Mouse (Mus musculus) kidney, embryonic 14.5 days (tissue): ENCODE data around the gene Htr2c. TPM values are rescaled to one million over a fixed set of nuclear protein-coding genes. Genes with fewer than 3 reads are reported as not detected.

Experiments used
- ATAC-seq: fragments of 200-750 bp; cut with Nextera tagmentation; 2 replicates; pipeline ENCODE4 v1.8.0; 2017; ENCODE audit warnings: moderate number of reproducible peaks, mild to moderate bottlenecking, moderate TSS enrichment, moderate library complexity; ENCODE audit not compliant: low FRiP score, low TSS enrichment
- H3K27ac ChIP-seq: fragments of 300-500 bp; sonication (generic); 2 replicates; pipeline ENCODE4 v1.5.1; 2014; ENCODE audit warnings: low read depth, mild to moderate bottlenecking, low read length, moderate library complexity, mixed read lengths
- H3K27me3 ChIP-seq: fragments of 300-500 bp; sonication (generic); 2 replicates; pipeline ENCODE4 v1.6.1; 2014; ENCODE audit warnings: mild to moderate bottlenecking, low read length; ENCODE audit not compliant: control insufficient read depth, insufficient read depth
- H3K36me3 ChIP-seq: fragments of 300-500 bp; sonication (generic); 2 replicates; pipeline ENCODE4 v1.6.1; 2014; ENCODE audit warnings: low read length, mixed read lengths; ENCODE audit not compliant: control insufficient read depth, insufficient read depth
- H3K4me1 ChIP-seq: fragments of 300-500 bp; sonication (generic); 2 replicates; pipeline ENCODE4 v1.6.1; 2014; ENCODE audit warnings: low read length, mixed read lengths; ENCODE audit not compliant: control insufficient read depth, insufficient read depth
- H3K4me2 ChIP-seq: fragments of 300-500 bp; sonication (generic); replicated peaks from 2 replicates; pipeline ENCODE4 v1.6.1; 2014; ENCODE audit warnings: low read depth, mild to moderate bottlenecking, low read length
- H3K4me3 ChIP-seq: fragments of 300-500 bp; sonication (generic); 2 replicates; pipeline ENCODE4 v1.5.1; 2014; ENCODE audit warnings: mild to moderate bottlenecking, low read length
- H3K9ac ChIP-seq: fragments of 300-500 bp; sonication (generic); 2 replicates; pipeline ENCODE4 v1.6.1; 2014; ENCODE audit warnings: low read depth, mild to moderate bottlenecking, low read length, moderate library complexity
- H3K9me3 ChIP-seq: fragments of 300-500 bp; sonication (generic); 2 replicates; pipeline ENCODE4 v1.6.1; 2016; ENCODE audit warnings: low read length; ENCODE audit not compliant: control insufficient read depth
- WGBS: fragments of 180-500 bp; shearing (Covaris S2); extraction: QIAGEN DNeasy Blood & Tissue Kit; methylation state at CpG from one replicate; pipeline ENCODE4 v1.1.7; 2014; 5-methylcytosine and 5-hydroxymethylcytosine counted together
- polyA plus RNA-seq: library from polyadenylated mRNA; unstranded; fragments of >200 nt; fragmentation: Nextera tagmentation; extraction: Ambion mirVana; gene quantifications from 2 replicates; pipeline ENCODE4 v1.2.1, GENCODE M21; 2014

The Htr2c gene
- polyA plus RNA-seq = 0.13 TPM in 1 of 2 replicates, not detected in the other

GRCm38 (mm10) chrX:146962258-146962913, at the start of gene Htr2c:
Gene Htr2c, plus strand, starts transcription at chrX:146962513.
- peaks cover 18% of the 10 kb centered on the region; the same call in 1 of the 2 replicates for H3K27me3 ChIP-seq
- WGBS = 27% methylated on average over 27 of the region's 27 CpGs
- H3K9me3 ChIP-seq = no peaks in the 10 kb centered on the region
- H3K36me3 ChIP-seq = no peaks in the 10 kb centered on the region
- peak; percentile 62; the same call in 1 of the 2 replicates for ATAC-seq
- H3K4me2 ChIP-seq = peak within 1 kb of the TSS; percentile 42; the same call in 1 of the 2 replicates
- H3K4me3 ChIP-seq = peak within 1 kb of the TSS; percentile 24
- H3K27ac ChIP-seq = no peak within 1 kb of the TSS
- H3K4me1 ChIP-seq = no peaks in the 10 kb centered on the region
- H3K9ac ChIP-seq = no peak within 1 kb of the TSS

GRCm38 (mm10) chrX:146928251-146928650, 34.1 kb upstream of the Htr2c start:
- H3K27ac ChIP-seq = no peak overlapping the region
- no peaks in the 10 kb centered on the region for H3K9me3 ChIP-seq
- H3K9ac ChIP-seq = no peak overlapping the region
- H3K36me3 ChIP-seq = no peaks in the 10 kb centered on the region
- no peak overlapping the region for H3K4me2 ChIP-seq
- H3K4me3 ChIP-seq = no peak overlapping the region
- no peak for ATAC-seq
- H3K27me3 ChIP-seq = no peaks in the 10 kb centered on the region
- no peaks in the 10 kb centered on the region for H3K4me1 ChIP-seq
- WGBS = 66% methylated on average over 1 of the region's 1 CpGs

GRCm38 (mm10) chrX:146936332-146936731, 26.0 kb upstream of the Htr2c start:
- no peaks in the 10 kb centered on the region for H3K4me1 ChIP-seq
- no peak overlapping the region for H3K27ac ChIP-seq
- no peak overlapping the region for H3K4me2 ChIP-seq
- no peak overlapping the region for H3K4me3 ChIP-seq
- no peaks in the 10 kb centered on the region for H3K9me3 ChIP-seq
- no peak for ATAC-seq
- no peak overlapping the region for H3K9ac ChIP-seq
- no peaks in the 10 kb centered on the region for H3K36me3 ChIP-seq
- H3K27me3 ChIP-seq = no peaks in the 10 kb centered on the region

- H3K36me3 ChIP-seq = no peaks in the 10 kb centered on the region
- H3K9me3 ChIP-seq = no peaks in the 10 kb centered on the region
- no peak overlapping the region for H3K4me3 ChIP-seq
- no peak for ATAC-seq
- H3K9ac ChIP-seq = no peak overlapping the region
- no peak overlapping the region for H3K4me2 ChIP-seq
- no peaks in the 10 kb centered on the region for H3K27me3 ChIP-seq
- 72% methylated on average over 2 of the region's 2 CpGs for WGBS
- H3K27ac ChIP-seq = no peak overlapping the region
- no peaks in the 10 kb centered on the region for H3K4me1 ChIP-seq
Observed at GRCm38 (mm10) chrX:146946216-146946886, 16.0 kb upstream of the Htr2c start.

GRCm38 (mm10) chrX:146946996-146947395, 15.3 kb upstream of the Htr2c start:
- Histone ChIP-seq H3K4me1 (no peaks in the 10 kb centered on the region), H3K27ac (no peak overlapping the region), H3K4me2 (no peak overlapping the region), H3K36me3 (no peaks in the 10 kb centered on the region), H3K9ac (no peak overlapping the region), H3K27me3 (no peaks in the 10 kb centered on the region), H3K9me3 (no peaks in the 10 kb centered on the region), H3K4me3 (no peak overlapping the region)
- no peak for ATAC-seq

- no peaks in the 10 kb centered on the region for H3K36me3 ChIP-seq
- whole genome bisulfite sequencing = 82% methylated on average over 1 of the region's 1 CpGs
- H3K27ac ChIP-seq = no peak overlapping the region
- H3K4me3 ChIP-seq = no peak overlapping the region
- ATAC-seq = no peak
- no peak overlapping the region for H3K9ac ChIP-seq
- peaks cover 18% of the 10 kb centered on the region; the same call in 1 of the 2 replicates for H3K27me3 ChIP-seq
- no peaks in the 10 kb centered on the region for H3K4me1 ChIP-seq
- H3K4me2 ChIP-seq = no peak overlapping the region
- no peaks in the 10 kb centered on the region for H3K9me3 ChIP-seq
Observed at GRCm38 (mm10) chrX:146958608-146959007, 3.7 kb upstream of the Htr2c start.

GRCm38 (mm10) chrX:146959960-146960359, 2.4 kb upstream of the Htr2c start:
- WGBS = 29% methylated on average over 10 of the region's 10 CpGs
- H3K4me2 ChIP-seq = no peak overlapping the region
- no peak overlapping the region for H3K4me3 ChIP-seq
- H3K4me1 ChIP-seq = no peaks in the 10 kb centered on the region
- H3K9ac ChIP-seq = no peak overlapping the region
- H3K27ac ChIP-seq = no peak overlapping the region
- no peak for ATAC-seq
- H3K36me3 ChIP-seq = no peaks in the 10 kb centered on the region
- no peaks in the 10 kb centered on the region for H3K9me3 ChIP-seq
- peaks cover 18% of the 10 kb centered on the region; the same call in 1 of the 2 replicates for H3K27me3 ChIP-seq

GRCm38 (mm10) chrX:146962914-146963547, 718 bp downstream of the Htr2c start:
- H3K9me3 ChIP-seq = no peaks in the 10 kb centered on the region
- H3K4me1 ChIP-seq = no peaks in the 10 kb centered on the region
- H3K4me3 ChIP-seq = peak overlapping the region; percentile 24
- 0 out of 2 replicates have a peak, but pooled peaks have one; percentile 28 for ATAC-seq
- 20% methylated on average over 37 of the region's 37 CpGs for WGBS
- peaks cover 18% of the 10 kb centered on the region; the same call in 1 of the 2 replicates for H3K27me3 ChIP-seq
- H3K36me3 ChIP-seq = no peaks in the 10 kb centered on the region
- H3K9ac ChIP-seq = no peak overlapping the region
- H3K4me2 ChIP-seq = peak overlapping the region; percentile 42; the same call in 1 of the 2 replicates
- H3K27ac ChIP-seq = no peak overlapping the region

GRCm38 (mm10) chrX:146979931-146980330, 17.6 kb downstream of the Htr2c start:
- H3K4me3 ChIP-seq = no peak overlapping the region
- no peak overlapping the region for H3K4me2 ChIP-seq

More at GRCm38 (mm10) chrX:146979931-146980330, 17.6 kb downstream of the Htr2c start:
- no peaks in the 10 kb centered on the region for H3K9me3 ChIP-seq
- ATAC-seq = no peak
- H3K4me1 ChIP-seq = no peaks in the 10 kb centered on the region
- WGBS = 66% methylated on average over 5 of the region's 5 CpGs
- no peaks in the 10 kb centered on the region for H3K36me3 ChIP-seq
- no peak overlapping the region for H3K27ac ChIP-seq
- no peaks in the 10 kb centered on the region for H3K27me3 ChIP-seq
- no peak overlapping the region for H3K9ac ChIP-seq
